Mouse (Mus musculus) lung, postnatal 25 days (tissue): ENCODE measurements around the gene Hebp2.

ENCODE experiments used
- DNase-seq: peaks from one replicate; pipeline ENCODE4 v3.0.0; 2022; ENCODE audit warnings: low spot score

Gene Hebp2

GRCm38 (mm10) chr10:18510663-18511062 lies 35.2 kb downstream of the Hebp2 start:
- DNase-seq, result no peak

- DNase-seq, result no peak
These were observed 37.3 kb downstream of the Hebp2 start for GRCm38 (mm10) chr10:18508586-18508985.

GRCm38 (mm10) chr10:18507869-18508473 lies 37.9 kb downstream of the Hebp2 start:
- DNase-seq, result no peak

DNA sequence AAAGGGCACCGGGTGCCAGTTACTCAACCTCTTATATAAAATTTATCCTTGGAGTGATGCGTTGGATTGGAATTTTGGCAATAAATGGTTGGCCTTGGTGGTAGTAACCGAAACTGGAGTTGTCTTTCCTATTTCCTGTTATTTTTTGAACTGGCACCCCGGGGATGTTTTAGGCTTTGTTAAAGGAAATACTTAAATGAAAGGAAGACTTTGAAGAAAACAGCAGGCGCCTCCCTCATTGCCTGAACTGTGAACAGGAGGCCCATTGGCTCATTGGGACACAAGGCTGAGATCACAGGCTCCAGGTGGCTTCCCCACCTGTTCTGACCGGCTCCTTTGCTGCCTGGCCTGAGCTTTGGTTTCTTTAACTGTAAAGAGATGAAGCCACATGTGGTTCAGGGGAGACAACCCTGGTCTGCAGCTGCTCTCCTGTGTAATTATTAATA lies 39.4 kb downstream of the Hebp2 start:
- DNase-seq, result no peak

DNA sequence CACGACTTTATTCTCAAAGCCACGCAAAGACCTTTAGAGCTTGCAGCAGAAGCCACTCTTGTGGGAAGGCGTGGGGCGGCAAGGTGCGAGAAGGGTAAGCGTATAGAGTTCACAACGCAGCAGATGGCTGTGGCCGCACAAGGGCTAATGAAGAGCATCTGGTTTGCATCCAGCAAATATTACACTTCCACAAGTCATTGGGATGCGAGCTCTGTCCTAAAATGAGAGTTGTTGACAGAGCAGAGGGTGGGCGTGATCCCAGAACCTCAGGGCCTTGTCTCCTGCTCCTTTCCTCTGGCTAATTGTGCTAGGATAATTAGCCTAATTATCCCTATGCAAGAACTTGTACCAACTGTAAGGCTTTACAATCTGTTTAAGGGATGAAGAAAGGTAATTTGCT lies 40.2 kb downstream of the Hebp2 start:
- DNase-seq, result no peak

GRCm38 (mm10) chr10:18501997-18502396 lies 43.9 kb downstream of the Hebp2 start:
- no peak for DNase-seq

- DNase-seq, result no peak
These were observed 48.8 kb downstream of the Hebp2 start for GRCm38 (mm10) chr10:18497066-18497465.

GRCm38 (mm10) chr10:18494249-18494648 lies 51.6 kb downstream of the Hebp2 start:
- no peak for DNase-seq

DNA sequence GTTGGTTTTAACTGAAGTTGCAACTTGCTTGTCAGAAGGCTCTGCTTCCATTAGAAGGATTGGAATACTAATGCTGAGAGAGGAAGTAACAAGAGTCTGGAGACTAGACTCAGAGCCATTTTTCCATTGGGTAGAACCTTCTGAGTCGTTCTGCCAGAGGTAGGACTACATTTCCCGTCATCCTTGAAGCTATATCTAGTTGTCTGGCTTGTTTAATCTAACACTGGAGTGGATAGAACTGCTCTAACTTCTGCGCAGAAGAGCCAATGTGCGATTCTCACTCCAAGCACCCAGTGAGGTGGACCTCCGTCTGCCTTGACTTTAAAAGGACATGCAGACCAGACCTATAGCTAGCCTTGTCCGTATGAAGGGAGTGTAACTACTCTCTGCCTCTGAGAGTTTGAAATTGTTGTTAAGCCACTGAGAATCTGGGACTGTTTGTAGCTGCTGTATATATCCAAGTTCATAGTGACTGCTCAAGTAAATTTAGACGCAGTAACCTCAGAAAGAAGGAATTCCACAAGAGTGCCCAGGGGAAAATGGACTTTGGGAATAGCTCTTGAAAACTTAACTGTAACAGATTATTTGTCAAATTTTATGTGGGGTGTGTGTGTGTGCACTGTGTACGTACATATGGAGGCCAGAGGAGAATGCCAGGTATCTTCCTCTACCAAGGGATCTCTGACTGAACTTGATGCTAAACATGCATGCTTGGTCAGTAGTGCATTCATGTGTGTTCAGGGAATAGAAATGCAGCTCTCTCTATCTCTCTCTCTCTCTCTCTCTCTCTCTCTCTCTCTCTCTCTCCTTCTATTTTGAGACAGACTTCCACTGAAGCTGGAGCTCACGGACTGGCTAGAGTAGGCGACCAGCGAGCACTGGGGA lies 52.6 kb downstream of the Hebp2 start:
- DNase-seq, result no peak

- DNase-seq, result no peak
These were observed 53.9 kb downstream of the Hebp2 start for GRCm38 (mm10) chr10:18491952-18492351.

DNA sequence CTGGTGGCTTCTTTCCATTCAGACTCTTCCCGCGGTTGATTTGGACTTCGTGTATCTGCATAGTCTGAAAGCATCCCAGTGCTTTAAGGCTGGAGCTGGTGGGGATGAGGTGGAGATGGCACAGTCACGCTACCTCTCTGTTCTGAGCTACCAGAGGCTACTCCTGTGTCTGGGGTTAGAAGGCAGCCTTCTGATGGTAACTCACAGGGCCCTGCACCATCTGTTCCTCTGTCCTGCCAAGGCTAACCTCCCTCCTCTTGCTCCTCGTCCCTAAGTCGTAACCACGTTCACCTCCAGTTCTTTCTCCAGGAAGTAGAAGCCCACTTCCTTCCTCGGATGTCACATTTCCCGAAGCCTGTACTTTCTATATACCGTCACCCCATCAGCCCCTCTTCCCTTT lies 55.9 kb downstream of the Hebp2 start:
- no peak for DNase-seq
